ENCODE assay signal across 11 mouse cellular contexts in the genomic region with DNA sequence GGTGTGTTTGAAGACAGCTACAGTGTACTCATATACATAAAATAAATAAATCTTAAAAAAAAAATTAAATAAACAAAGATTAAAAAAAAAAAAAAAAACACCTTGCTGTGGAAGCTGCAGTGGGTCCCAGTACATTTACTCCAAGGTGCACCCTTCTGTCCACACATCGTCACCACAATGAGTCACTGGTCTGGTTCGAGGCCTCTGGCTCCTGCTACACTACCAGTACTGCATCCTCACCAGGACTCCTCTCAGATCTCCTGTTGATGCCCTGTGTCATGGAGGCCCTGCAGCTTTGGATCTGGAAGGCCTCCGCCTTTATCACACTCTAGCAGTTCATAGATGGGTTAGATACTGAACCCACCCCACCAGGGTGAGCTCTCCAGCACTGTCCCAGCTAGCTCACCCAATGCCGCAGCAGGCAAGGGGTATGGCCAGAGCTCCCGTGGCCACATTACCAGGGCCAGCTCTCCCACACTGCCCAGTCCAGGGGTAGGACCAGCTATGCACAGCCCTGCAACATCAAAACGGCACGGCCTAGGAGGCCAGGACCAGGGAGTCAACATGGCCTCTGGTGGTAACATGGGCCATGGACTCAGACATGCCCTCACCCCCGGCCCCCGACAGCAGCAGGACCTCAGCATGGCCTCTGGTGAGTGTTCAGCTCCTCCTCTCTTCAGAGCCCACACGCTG. TPM values are rescaled to one million over a fixed set of nuclear protein-coding genes. Genes with fewer than 3 reads are reported as not detected.
A peak's percentile ranks its signal among the peaks of the same experiment; 100 is the strongest.
DNase-seq lines count a peak whose midpoint lies in the region; ATAC-seq and TF ChIP-seq lines count a peak whose summit lies in the region.
"Had no signal": no experiment of that assay in that cellular context is flagged by ENCODE, and none has a peak within 500 bp of the region (broad histone marks: within the 10 kb centered on the region; RNA-seq: fewer than 3 reads in every experiment).

No protein-coding gene starts in this region.

- ATAC-seq in hindbrain, embryonic 11.5 days (ENCODE audit: low FRiP score) = 0 out of 2 replicates have a peak, but pooled peaks have one; percentile 10
- ATAC-seq in hindbrain, embryonic 13.5 days (ENCODE audit: low FRiP score) = no peak
- peak; percentile 90 for ATAC-seq in liver, embryonic 11.5 days (replicated peaks; ENCODE audit: low FRiP score)

- H3K36me3 ChIP-seq in hindbrain, embryonic 11.5 days (ENCODE audit: control insufficient read depth, insufficient read depth, low read length) = no peaks in the 10 kb centered on the region
- H3K36me3 ChIP-seq in hindbrain, embryonic 13.5 days = no peaks in the 10 kb centered on the region
- H3K36me3 ChIP-seq in liver, embryonic 11.5 days (ENCODE audit: control insufficient read depth, insufficient read depth, low read length) = no peaks in the 10 kb centered on the region
- H3K36me3 ChIP-seq: limb, embryonic 13.5 days; neural tube, embryonic 12.5 days had no signal

- 87% methylated on average over 10 of the region's 10 CpGs for WGBS in hindbrain, embryonic 11.5 days
- 97% methylated on average over 10 of the region's 10 CpGs for WGBS in hindbrain, embryonic 13.5 days
- 73% methylated on average over 10 of the region's 10 CpGs for WGBS in bone marrow, adult 2 months
- 75% methylated on average over 10 of the region's 10 CpGs for WGBS in liver, embryonic 11.5 days

- no peak overlapping the region for H3K4me3 ChIP-seq in hindbrain, embryonic 11.5 days (ENCODE audit: low read depth, low read length)
- no peak overlapping the region for H3K4me3 ChIP-seq in hindbrain, embryonic 13.5 days
- H3K4me3 ChIP-seq in bone marrow, adult 2 months (replicated peaks; ENCODE audit: control insufficient read depth, low read depth, low read length) = no peak overlapping the region
- 0 out of 2 replicates have a peak overlapping the region, but pooled peaks have one; percentile 7 for H3K4me3 ChIP-seq in liver, embryonic 11.5 days (ENCODE audit: low read depth, low read length)
- H3K4me3 ChIP-seq: limb, embryonic 13.5 days; neural tube, embryonic 12.5 days had no signal

- TF ChIP-seq POLR2A in bone marrow, adult 2 months (IDR thresholded peaks at IDR 0.05; ENCODE audit: borderline replicate concordance, control insufficient read depth, low read depth, low read length) = peak; percentile 12; the same call in 1 of the 2 replicates

- no peak overlapping the region for H3K4me2 ChIP-seq in hindbrain, embryonic 11.5 days (replicated peaks; ENCODE audit: low read depth, low read length)
- no peak overlapping the region for H3K4me2 ChIP-seq in hindbrain, embryonic 13.5 days
- peak overlapping the region; percentile 45 for H3K4me2 ChIP-seq in liver, embryonic 11.5 days
- H3K4me2 ChIP-seq: limb, embryonic 13.5 days; neural tube, embryonic 12.5 days had no signal

- no peaks in the 10 kb centered on the region for H3K4me1 ChIP-seq in hindbrain, embryonic 11.5 days (replicated peaks; ENCODE audit: control insufficient read depth, insufficient read depth, low read length)
- no peaks in the 10 kb centered on the region for H3K4me1 ChIP-seq in hindbrain, embryonic 13.5 days (replicated peaks)
- peaks cover 1% of the 10 kb centered on the region for H3K4me1 ChIP-seq in bone marrow, adult 2 months (ENCODE audit: control insufficient read depth, insufficient read depth, low read length)
- H3K4me1 ChIP-seq in liver, embryonic 11.5 days (replicated peaks; ENCODE audit: control insufficient read depth, insufficient read depth, low read length) = peaks cover 64% of the 10 kb centered on the region
- H3K4me1 ChIP-seq: neural tube, embryonic 12.5 days had no signal

- no peak for DNase-seq in hindbrain, embryonic 11.5 days (ENCODE audit: low spot score)
- peak; percentile 66 for DNase-seq in 416B (ENCODE audit: low read depth)
- no peak for DNase-seq in liver, embryonic 11.5 days (ENCODE audit: low spot score)
- no peak for DNase-seq in urinary bladder, adult 2 months (ENCODE audit: low spot score)
- DNase-seq in layer of hippocampus, adult 11-12 months (ENCODE audit: low spot score) = no peak
- DNase-seq: adrenal gland, postnatal 14 days; cerebellum, postnatal 14 days had no signal

- no peak overlapping the region for H3K9ac ChIP-seq in hindbrain, embryonic 11.5 days (ENCODE audit: low read depth, low read length)
- H3K9ac ChIP-seq in hindbrain, embryonic 13.5 days = no peak overlapping the region
- H3K9ac ChIP-seq in liver, embryonic 11.5 days (ENCODE audit: low read depth, low read length) = 0 out of 2 replicates have a peak overlapping the region, but pooled peaks have one; percentile 13
- H3K9ac ChIP-seq: limb, embryonic 13.5 days; neural tube, embryonic 12.5 days had no signal

- no peak for TF ChIP-seq CTCF in bone marrow, adult 2 months (IDR thresholded peaks at IDR 0.05; ENCODE audit: control insufficient read depth, insufficient read depth, low read length)

- no peak overlapping the region for H3K27ac ChIP-seq in hindbrain, embryonic 11.5 days (ENCODE audit: low read depth, low read length)
- H3K27ac ChIP-seq in hindbrain, embryonic 13.5 days = no peak overlapping the region
- no peak overlapping the region for H3K27ac ChIP-seq in bone marrow, adult 2 months (ENCODE audit: control insufficient read depth, insufficient read depth, low read depth, low read length, poor library complexity)
- peak overlapping the region; percentile 74 for H3K27ac ChIP-seq in liver, embryonic 11.5 days (ENCODE audit: low read depth, low read length)
- H3K27ac ChIP-seq: limb, embryonic 13.5 days; neural tube, embryonic 12.5 days had no signal

- H3K27me3 ChIP-seq in hindbrain, embryonic 11.5 days (ENCODE audit: control insufficient read depth, insufficient read depth, low read length) = no peaks in the 10 kb centered on the region
- H3K27me3 ChIP-seq in hindbrain, embryonic 13.5 days = no peaks in the 10 kb centered on the region
- no peaks in the 10 kb centered on the region for H3K27me3 ChIP-seq in liver, embryonic 11.5 days (replicated peaks; ENCODE audit: control insufficient read depth, insufficient read depth, low read length)
- H3K27me3 ChIP-seq: limb, embryonic 13.5 days; neural tube, embryonic 12.5 days had no signal

- no peaks in the 10 kb centered on the region for H3K9me3 ChIP-seq in hindbrain, embryonic 11.5 days (ENCODE audit: control insufficient read depth, low read length)
- H3K9me3 ChIP-seq in hindbrain, embryonic 13.5 days = no peaks in the 10 kb centered on the region
- H3K9me3 ChIP-seq in liver, embryonic 11.5 days (ENCODE audit: control insufficient read depth, low read length) = no peaks in the 10 kb centered on the region
- H3K9me3 ChIP-seq: limb, embryonic 13.5 days; neural tube, embryonic 12.5 days had no signal

RNA-seq across cellular contexts. Expression of a gene that starts 26.4 kb away (rescaled TPM):
- 13.6 and 15.4 TPM in 2 replicates for polyA plus RNA-seq in hindbrain, embryonic 11.5 days (2014; fragmentation: Nextera tagmentation; extraction: Ambion mirVana)
- polyA plus RNA-seq in hindbrain, embryonic 13.5 days (2015; fragmentation: Nextera tagmentation; extraction: Ambion mirVana) = 5.0 and 6.3 TPM in 2 replicates
- polyA plus RNA-seq in bone marrow, adult 2 months (2011; ENCODE audit: insufficient read depth, insufficient read length, low replicate concordance, missing spikeins) = 6.4 and 11.8 TPM in 2 replicates
- 20.1 and 20.2 TPM in 2 replicates for polyA plus RNA-seq in liver, embryonic 11.5 days (2014; fragmentation: Nextera tagmentation; extraction: Ambion mirVana)
- 43.8 and 46.6 TPM in 2 replicates for polyA plus RNA-seq in urinary bladder, adult 2 months (2012; rRNA removed)

RNA-seq across cellular contexts. Expression of a gene that starts 57.8 kb away (rescaled TPM):
- polyA plus RNA-seq in hindbrain, embryonic 11.5 days (2014; fragmentation: Nextera tagmentation; extraction: Ambion mirVana) = 22.7 and 24.3 TPM in 2 replicates
- polyA plus RNA-seq in hindbrain, embryonic 13.5 days (2015; fragmentation: Nextera tagmentation; extraction: Ambion mirVana) = 25.6 and 26.0 TPM in 2 replicates
- polyA plus RNA-seq in bone marrow, adult 2 months (2011; ENCODE audit: insufficient read depth, insufficient read length, low replicate concordance, missing spikeins) = 5.3 and 15.1 TPM in 2 replicates
- polyA plus RNA-seq in liver, embryonic 11.5 days (2014; fragmentation: Nextera tagmentation; extraction: Ambion mirVana) = 17.0 and 21.3 TPM in 2 replicates
- 11.5 and 12.0 TPM in 2 replicates for polyA plus RNA-seq in urinary bladder, adult 2 months (2012; rRNA removed)
